Mouse (Mus musculus) adipocyte (in vitro differentiated cells): ENCODE results near the gene Pemt.

ENCODE experiments used
- DNase-seq: peaks from one replicate; pipeline ENCODE4 v3.0.0-alpha.2; 2016; ENCODE audit warnings: low spot score

Pemt gene

GRCm38 (mm10) chr11:60046058-60046735 is at the start of gene Pemt:
TSS of gene Pemt (minus strand) at chr11:60046489.
- peak; percentile 99 for DNase-seq

- no peak for DNase-seq
Measured at GRCm38 (mm10) chr11:60094909-60095810, 48.9 kb upstream of the Pemt start.

- no peak for DNase-seq
Measured at GRCm38 (mm10) chr11:60093984-60094587, 47.8 kb upstream of the Pemt start.

GRCm38 (mm10) chr11:60093227-60093626 is 46.9 kb upstream of the Pemt start:
- no peak for DNase-seq

- DNase-seq: peak; percentile 51
Measured at GRCm38 (mm10) chr11:60091422-60091761, 45.1 kb upstream of the Pemt start.

- DNase-seq: no peak
Measured at GRCm38 (mm10) chr11:60090696-60091421, 44.6 kb upstream of the Pemt start.

- no peak for DNase-seq
Measured at GRCm38 (mm10) chr11:60088947-60089346, 42.7 kb upstream of the Pemt start.

GRCm38 (mm10) chr11:60086676-60087075 is 40.4 kb upstream of the Pemt start:
- peak; percentile 95 for DNase-seq

GRCm38 (mm10) chr11:60084589-60084988 is 38.3 kb upstream of the Pemt start:
- DNase-seq: peak; percentile 50

- peak; percentile 92 for DNase-seq
Measured at GRCm38 (mm10) chr11:60076790-60077189, 30.5 kb upstream of the Pemt start.

- peak; percentile 32 for DNase-seq
Measured at GRCm38 (mm10) chr11:60076183-60076582, 29.9 kb upstream of the Pemt start.

- DNase-seq: no peak
Measured at GRCm38 (mm10) chr11:60073936-60074502, 27.7 kb upstream of the Pemt start.

GRCm38 (mm10) chr11:60073121-60073520 is 26.8 kb upstream of the Pemt start:
- no peak for DNase-seq

- DNase-seq: peak; percentile 41
Measured at GRCm38 (mm10) chr11:60071221-60071620, 24.9 kb upstream of the Pemt start.

- DNase-seq: peak; percentile 40
Measured at GRCm38 (mm10) chr11:60070599-60070998, 24.3 kb upstream of the Pemt start.

- no peak for DNase-seq
Measured at GRCm38 (mm10) chr11:60068631-60069030, 22.3 kb upstream of the Pemt start.

- DNase-seq: no peak
Measured at GRCm38 (mm10) chr11:60067646-60068045, 21.4 kb upstream of the Pemt start.

- DNase-seq: no peak
Measured at GRCm38 (mm10) chr11:60065267-60065666, 19.0 kb upstream of the Pemt start.

- DNase-seq: no peak
Measured at GRCm38 (mm10) chr11:60061504-60062006, 15.3 kb upstream of the Pemt start.

- no peak for DNase-seq
Measured at GRCm38 (mm10) chr11:60060026-60060425, 13.7 kb upstream of the Pemt start.

GRCm38 (mm10) chr11:60058441-60058840 is 12.2 kb upstream of the Pemt start:
- DNase-seq: no peak

GRCm38 (mm10) chr11:60057987-60058386 is 11.7 kb upstream of the Pemt start:
- DNase-seq: no peak
